Mouse (Mus musculus) ovary, postnatal 36 days (tissue): ENCODE results near the gene Nt5c2.

Experiments used
- DNase-seq: peaks from one replicate; pipeline ENCODE4 v3.0.0; 2022; ENCODE audit warnings: low spot score, mixed read lengths

Nt5c2 gene

GRCm38 (mm10) chr19:46928136-46928535 lies 86.8 kb downstream of the Nt5c2 start:
- DNase-seq: no peak

- no peak for DNase-seq
Measured at GRCm38 (mm10) chr19:46926951-46927350, 88.0 kb downstream of the Nt5c2 start.

- no peak for DNase-seq
Measured at GRCm38 (mm10) chr19:46926357-46926756, 88.6 kb downstream of the Nt5c2 start.

- DNase-seq: no peak
Measured at GRCm38 (mm10) chr19:46920571-46920970, 94.4 kb downstream of the Nt5c2 start.

DNA sequence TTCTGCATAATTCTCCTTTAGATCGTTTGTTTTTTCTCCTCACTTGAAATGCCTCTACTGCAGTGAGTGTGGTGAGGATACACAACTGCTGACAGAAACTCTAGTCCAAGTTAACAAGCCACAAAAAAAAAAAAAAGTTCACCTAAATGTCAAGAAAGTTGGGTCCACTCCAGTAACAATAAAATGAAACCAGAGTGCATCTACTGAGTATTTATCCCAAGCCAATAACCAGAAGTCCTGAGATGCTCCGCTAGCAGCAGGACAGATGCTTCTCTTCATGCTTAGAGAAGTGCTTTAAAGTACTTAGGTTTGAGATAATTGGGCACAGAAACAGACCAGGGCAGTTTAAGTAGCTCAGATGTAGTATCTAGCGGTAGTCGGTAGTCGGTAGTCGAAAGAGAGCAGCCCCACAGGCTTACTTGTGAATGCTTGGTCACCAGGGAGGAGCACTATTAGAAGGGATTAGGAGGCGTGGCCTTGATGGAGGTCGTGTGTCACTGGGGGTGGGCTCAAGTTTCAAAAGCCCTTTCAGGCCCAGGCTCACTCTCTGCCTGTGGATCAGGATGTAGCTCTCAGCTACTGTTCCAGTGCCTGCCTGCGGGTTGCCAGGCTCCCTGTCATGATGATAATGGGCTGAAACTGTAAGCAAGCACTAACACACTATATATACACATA lies 99.4 kb downstream of the Nt5c2 start:
- no peak for DNase-seq

- no peak for DNase-seq
Measured at GRCm38 (mm10) chr19:46913626-46914025, 101.3 kb downstream of the Nt5c2 start.

- DNase-seq: no peak
Measured at GRCm38 (mm10) chr19:46911492-46911891, 103.5 kb downstream of the Nt5c2 start.

DNA sequence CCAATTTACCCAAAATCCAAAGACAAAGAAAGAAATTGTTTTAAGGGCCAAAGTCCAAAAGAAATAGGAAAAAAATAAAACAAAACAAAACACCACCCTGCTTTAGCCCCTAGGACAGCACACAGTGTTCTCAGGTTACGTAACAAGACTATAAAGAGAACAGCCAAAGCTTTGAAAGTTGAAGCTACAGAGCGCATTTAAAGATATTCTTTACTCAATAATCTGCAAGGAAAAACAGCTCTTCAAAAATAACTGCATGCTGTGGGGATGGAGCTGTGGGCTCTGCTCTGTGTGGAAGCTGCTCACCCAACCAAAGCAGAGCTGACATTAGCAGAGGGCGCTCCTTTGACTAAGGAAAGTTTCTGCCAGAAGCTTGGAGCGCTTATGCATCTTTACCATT lies 106.0 kb downstream of the Nt5c2 start:
- no peak for DNase-seq

GRCm38 (mm10) chr19:46908207-46908606 lies 106.7 kb downstream of the Nt5c2 start:
- DNase-seq: no peak

- no peak for DNase-seq
Measured at GRCm38 (mm10) chr19:46905971-46906370, 109.0 kb downstream of the Nt5c2 start.

GRCm38 (mm10) chr19:46905383-46905782 lies 109.6 kb downstream of the Nt5c2 start:
- DNase-seq: no peak

- no peak for DNase-seq
Measured at GRCm38 (mm10) chr19:46904907-46905306, 110.0 kb downstream of the Nt5c2 start.

GRCm38 (mm10) chr19:46903379-46903778 lies 111.6 kb downstream of the Nt5c2 start:
- DNase-seq: no peak

- no peak for DNase-seq
Measured at GRCm38 (mm10) chr19:46901323-46901722, 113.6 kb downstream of the Nt5c2 start.

GRCm38 (mm10) chr19:46900786-46901185 lies 114.2 kb downstream of the Nt5c2 start:
- DNase-seq: no peak

DNA sequence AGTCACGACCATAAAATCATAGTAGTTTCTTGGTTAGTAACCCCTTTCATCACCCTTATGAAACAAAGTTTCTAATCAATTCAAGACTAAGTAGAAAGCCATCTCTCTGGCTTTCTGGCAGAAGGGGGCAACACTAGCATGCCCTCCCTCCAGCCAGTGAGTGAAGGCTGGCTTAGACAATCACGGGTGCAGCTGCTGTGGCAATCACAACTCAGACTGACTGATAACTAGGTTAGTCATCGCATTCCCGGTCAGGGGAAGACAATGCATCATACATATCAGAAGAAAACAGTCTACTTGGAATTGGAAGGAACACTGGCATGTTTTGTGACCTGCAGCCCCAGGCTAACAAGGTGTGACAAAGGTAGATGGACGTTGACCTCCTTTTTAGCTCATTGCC lies 115.1 kb downstream of the Nt5c2 start:
- no peak for DNase-seq

DNA sequence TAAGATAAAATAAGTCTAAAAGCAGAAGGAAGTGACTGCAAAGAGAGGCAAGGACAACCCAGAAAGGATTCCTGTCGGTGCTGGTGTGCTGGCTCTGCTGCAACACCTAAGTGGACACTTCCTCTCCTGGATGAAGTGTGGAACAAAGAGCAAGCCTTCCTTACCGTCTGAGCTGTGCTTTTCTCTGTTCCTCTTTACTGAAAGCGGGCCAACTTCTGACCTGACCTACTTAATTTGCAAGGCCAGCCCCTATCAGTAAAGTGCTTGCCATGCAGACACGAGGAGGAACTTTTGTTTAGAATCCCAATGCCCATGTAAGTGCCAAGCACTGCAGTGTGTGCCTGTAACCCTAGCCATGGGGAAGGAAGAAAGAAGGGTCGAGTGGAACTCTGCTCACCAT lies 115.6 kb downstream of the Nt5c2 start:
- DNase-seq: no peak

GRCm38 (mm10) chr19:46898222-46898621 lies 116.7 kb downstream of the Nt5c2 start:
- DNase-seq: no peak

DNA sequence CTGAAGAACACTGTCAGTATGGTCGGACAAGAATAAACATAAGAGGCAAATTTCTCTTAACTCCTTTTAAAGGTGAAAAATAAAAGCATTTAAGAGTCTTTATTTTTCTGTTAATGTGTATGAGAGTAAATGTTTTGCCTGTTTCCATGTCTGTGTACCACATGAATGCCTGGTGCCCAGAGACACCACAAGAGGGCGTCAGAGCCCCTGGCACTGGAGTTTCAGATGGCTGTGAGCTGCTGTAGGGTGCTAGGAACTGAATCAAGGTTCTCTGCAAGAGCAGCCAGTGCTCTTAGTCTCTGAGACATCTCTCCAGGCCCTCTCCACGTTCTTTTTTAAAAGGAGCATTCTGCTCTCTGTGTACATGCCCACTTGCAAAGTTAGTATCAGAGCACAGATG lies 117.8 kb downstream of the Nt5c2 start:
- no peak for DNase-seq

DNA sequence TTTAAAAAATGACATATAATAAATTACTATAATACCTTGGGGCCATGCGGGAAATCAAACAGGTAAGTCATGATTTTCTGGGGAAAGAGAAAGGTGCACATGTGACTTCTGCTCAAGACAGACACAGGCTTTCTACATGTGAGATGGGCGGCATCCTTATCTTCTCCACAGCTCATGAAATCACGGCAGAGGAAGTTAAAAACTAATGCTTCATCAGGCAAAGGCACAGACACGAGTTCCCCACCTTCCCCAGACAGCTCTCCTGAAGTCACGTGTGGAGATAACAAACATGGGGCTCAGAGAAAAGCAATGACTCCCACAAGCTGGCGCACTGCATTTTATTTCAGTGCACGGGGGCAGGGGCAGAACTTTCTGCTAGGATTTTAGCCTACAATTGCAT lies 121.5 kb downstream of the Nt5c2 start:
- DNase-seq: no peak

DNA sequence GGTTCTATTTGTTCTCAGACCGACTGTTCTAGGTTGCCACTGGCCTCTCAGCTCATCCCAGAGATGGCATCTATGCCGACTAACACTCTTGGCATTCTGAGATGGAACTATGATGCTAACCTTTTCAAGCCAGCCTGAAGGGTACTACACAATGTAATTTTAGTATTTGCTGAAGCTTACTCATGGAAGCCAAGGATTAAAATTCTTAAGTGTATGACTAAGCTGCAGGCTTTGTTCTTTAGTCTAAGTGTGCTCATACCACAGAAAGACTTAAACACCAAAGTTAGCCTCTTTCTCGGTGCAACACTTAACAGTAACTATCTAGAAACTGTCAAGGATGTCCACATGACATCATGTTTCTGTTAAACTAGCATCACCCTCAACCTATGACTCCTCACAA lies 122.1 kb downstream of the Nt5c2 start:
- no peak for DNase-seq

DNA sequence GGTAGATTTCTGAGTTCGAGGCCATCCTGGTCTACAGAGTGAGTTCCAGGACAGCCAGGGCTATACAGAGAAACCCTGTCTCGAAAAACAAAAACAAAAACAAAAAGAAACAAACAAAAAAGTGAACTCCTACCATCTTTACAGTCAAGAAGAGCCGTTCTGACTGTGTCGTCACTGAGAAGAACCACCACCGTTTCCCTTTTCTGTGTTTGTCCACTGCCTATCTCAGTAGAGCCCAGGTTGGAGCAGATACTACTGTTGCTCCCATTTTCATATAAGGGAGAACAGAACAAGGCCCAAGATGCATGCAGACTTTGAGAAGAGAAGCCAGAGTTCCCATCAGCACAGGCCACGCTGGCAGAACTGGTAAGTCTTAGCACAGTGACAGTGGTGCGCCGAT lies 124.3 kb downstream of the Nt5c2 start:
- DNase-seq: no peak

DNA sequence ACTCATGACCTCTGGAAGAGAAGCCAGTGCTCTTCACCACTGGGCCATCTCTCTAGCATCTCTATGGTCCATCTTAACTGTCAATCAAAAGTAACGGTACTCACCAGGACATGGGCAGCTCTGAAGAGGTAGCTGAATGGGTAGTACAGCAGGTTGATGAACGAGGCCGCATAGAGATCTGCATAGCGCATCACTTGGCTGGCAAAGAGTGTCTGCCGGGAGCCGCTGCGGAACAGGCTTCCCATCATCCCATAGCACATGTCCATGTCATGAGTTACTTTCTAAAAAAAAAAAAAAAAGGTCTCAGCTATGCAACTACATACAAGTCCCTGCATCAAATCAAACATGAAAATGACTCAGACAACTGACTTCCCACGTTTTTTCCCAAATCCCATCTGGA lies 125.3 kb downstream of the Nt5c2 start:
- DNase-seq: no peak

DNA sequence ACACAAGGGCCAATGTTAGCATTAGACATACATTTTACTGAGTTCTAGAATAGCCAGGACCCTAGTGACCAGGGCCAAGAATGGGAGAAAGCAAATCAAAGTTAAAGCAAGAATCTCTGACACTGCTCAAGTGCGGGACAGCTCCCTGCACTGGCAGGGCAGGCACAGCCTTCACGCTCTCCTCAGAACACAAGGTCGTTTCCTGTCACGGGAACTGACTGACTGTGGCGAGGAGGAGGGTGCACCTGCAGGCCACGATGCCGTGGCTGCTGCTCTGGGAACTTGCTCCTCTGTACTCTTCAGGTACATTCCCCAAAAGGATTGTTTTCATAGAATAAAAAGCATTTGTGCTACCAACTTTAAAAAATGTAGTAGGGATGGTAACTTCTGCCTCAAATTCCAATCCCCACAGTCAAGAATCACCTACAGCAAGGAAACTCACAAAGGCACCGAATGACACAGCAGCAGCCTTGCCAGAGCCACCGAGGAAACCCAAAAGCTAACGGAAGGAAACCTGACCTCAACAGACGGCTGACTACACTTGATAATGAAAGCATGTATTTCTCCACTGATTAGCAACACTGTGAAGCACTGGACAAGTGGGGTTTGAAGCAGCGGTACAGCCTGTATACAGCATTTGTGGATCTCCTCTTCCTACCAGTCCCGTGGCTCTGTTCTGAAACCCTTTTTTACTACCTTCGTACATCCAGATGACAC lies 127.0 kb downstream of the Nt5c2 start:
- no peak for DNase-seq
